Mouse (Mus musculus): ENCODE results near the gene Tyro3. TPM values are rescaled to one million over a fixed set of nuclear protein-coding genes. Genes with fewer than 3 reads are reported as not detected.

Gene Tyro3
- polyA plus RNA-seq, 2 experiments from 2014 or later = 1.6 to 3.2 TPM

- ATAC-seq = no peak
Observed at GRCm38 (mm10) chr2:119804776-119805175, 7.2 kb downstream of the Tyro3 start.

GRCm38 (mm10) chr2:119805536-119805935 is 8.0 kb downstream of the Tyro3 start:
- no peak for ATAC-seq

GRCm38 (mm10) chr2:119808438-119808837 is 10.9 kb downstream of the Tyro3 start:
- no peak for ATAC-seq

GRCm38 (mm10) chr2:119808881-119809280 is 11.3 kb downstream of the Tyro3 start:
- ATAC-seq = no peak

- ATAC-seq = no peak
Observed at GRCm38 (mm10) chr2:119810890-119811289, 13.4 kb downstream of the Tyro3 start.

GRCm38 (mm10) chr2:119811490-119812146 is 14.1 kb downstream of the Tyro3 start:
- ATAC-seq = no peak

GRCm38 (mm10) chr2:119814376-119814933 is 16.9 kb downstream of the Tyro3 start:
- no peak for ATAC-seq

- ATAC-seq = no peak
Observed at GRCm38 (mm10) chr2:119816611-119817010, 19.1 kb downstream of the Tyro3 start.

GRCm38 (mm10) chr2:119817047-119817446 is 19.5 kb downstream of the Tyro3 start:
- ATAC-seq = no peak

- no peak for ATAC-seq
Observed at GRCm38 (mm10) chr2:119818668-119819272, 21.2 kb downstream of the Tyro3 start.

- ATAC-seq = no peak
Observed at GRCm38 (mm10) chr2:119821136-119821535, 23.6 kb downstream of the Tyro3 start.

- ATAC-seq = no peak
Observed at GRCm38 (mm10) chr2:119830579-119830978, 33.0 kb downstream of the Tyro3 start.

GRCm38 (mm10) chr2:119834231-119834630 is 36.7 kb downstream of the Tyro3 start:
- no peak for ATAC-seq

GRCm38 (mm10) chr2:119837616-119838015 is 40.1 kb downstream of the Tyro3 start:
- ATAC-seq = no peak

- ATAC-seq = no peak
Observed at GRCm38 (mm10) chr2:119838363-119839156, 41.0 kb downstream of the Tyro3 start.

- ATAC-seq = no peak
Observed at GRCm38 (mm10) chr2:119840008-119840407, 42.5 kb downstream of the Tyro3 start.

- no peak for ATAC-seq
Observed at GRCm38 (mm10) chr2:119842000-119842399, 44.5 kb downstream of the Tyro3 start.

GRCm38 (mm10) chr2:119843526-119843925 is 46.0 kb downstream of the Tyro3 start:
- ATAC-seq = no peak

GRCm38 (mm10) chr2:119845882-119846546 is 48.5 kb downstream of the Tyro3 start:
- ATAC-seq = no peak

GRCm38 (mm10) chr2:119846929-119847328 is 49.4 kb downstream of the Tyro3 start:
- ATAC-seq = no peak

GRCm38 (mm10) chr2:119853811-119854210 is 56.3 kb downstream of the Tyro3 start:
- no peak for ATAC-seq

GRCm38 (mm10) chr2:119855310-119855850 is 57.8 kb downstream of the Tyro3 start:
- ATAC-seq = no peak
